Mouse (Mus musculus) left cerebral cortex, adult 6 months (tissue): ENCODE data around the gene Fabp1. TPM values are rescaled to one million over a fixed set of nuclear protein-coding genes. Genes with fewer than 3 reads are reported as not detected.

Source experiments
- long read RNA-seq, 2 experiments: library from polyadenylated mRNA; unstranded; transcript quantifications; one replicate each; pipeline ENCODE4 v2.0.0; 2019 to 2020
- polyA plus RNA-seq: library from polyadenylated mRNA; unstranded; fragments of <200 nt; fragmentation: Nextera tagmentation; gene quantifications from 2 replicates; pipeline ENCODE4 v1.2.3, GENCODE M21; 2021

Fabp1 gene
- not detected in 2 replicates for polyA plus RNA-seq
- long read RNA-seq, experiment 1 = 0 reads
- long read RNA-seq, experiment 2 = 0 reads

DNA sequence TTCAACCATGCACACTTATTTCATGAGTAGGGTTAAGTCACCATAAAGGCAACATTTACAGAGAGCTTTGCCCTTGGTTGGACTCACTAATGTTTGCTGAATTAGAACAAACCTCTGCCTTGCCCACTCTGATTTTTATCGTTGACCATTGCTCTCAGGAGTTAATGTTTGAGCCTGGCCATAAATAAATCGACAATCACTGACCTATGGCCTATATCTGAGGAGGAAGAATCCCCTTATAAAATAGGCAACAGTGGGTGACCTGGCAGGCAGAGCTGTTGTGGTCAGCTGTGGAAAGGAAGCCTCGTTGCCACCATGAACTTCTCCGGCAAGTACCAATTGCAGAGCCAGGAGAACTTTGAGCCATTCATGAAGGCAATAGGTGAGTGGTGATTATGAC lies at the start of gene Fabp1:
TSS of gene Fabp1 (plus strand) at position 216 of the 400 bp plus-strand sequence.

Other genes starting within 250 kb of the Fabp1 start
- not detected in 2 replicates for gene Foxi3, start 243.3 kb upstream of the Fabp1 start, polyA plus RNA-seq
- 2.5 and 3.0 TPM in 2 replicates for gene Thnsl2, start 55.4 kb upstream of the Fabp1 start, polyA plus RNA-seq
- 17.6 and 23.8 TPM in 2 replicates for gene Krcc1, start 71.8 kb downstream of the Fabp1 start, polyA plus RNA-seq
- 1.8 and 2.2 TPM in 2 replicates for gene Smyd1, start 122.4 kb downstream of the Fabp1 start, polyA plus RNA-seq
- gene Cd8b1, start 123.0 kb downstream of the Fabp1 start, polyA plus RNA-seq = not detected in 2 replicates
- 0.04 TPM in 1 of 2 replicates, not detected in the other for gene Cd8a, start 173.6 kb downstream of the Fabp1 start, polyA plus RNA-seq
- 7.7 and 9.8 TPM in 2 replicates for gene Rmnd5a, start 240.8 kb downstream of the Fabp1 start, polyA plus RNA-seq